Mouse (Mus musculus) spleen, adult 2 months (tissue): ENCODE data around the gene Zfp512b. TPM values are rescaled to one million over a fixed set of nuclear protein-coding genes. Genes with fewer than 3 reads are reported as not detected.

Experiments used
- DNase-seq, 2 experiments: peaks; one replicate each; pipeline versions ENCODE4 v3.0.0 to v3.0.0-alpha.2; 2012 to 2021; ENCODE audit warnings: low spot score in 2 of 2, low read depth in 1 of 2
- H3K27ac ChIP-seq: fragments of 200-500 bp; 2 replicates; pipeline ENCODE4 v1.5.1; 2012; ENCODE audit warnings: low read length, inconsistent platforms; ENCODE audit not compliant: insufficient read depth
- H3K27me3 ChIP-seq: fragments of 200-500 bp; 2 replicates; pipeline ENCODE4 v1.6.1; 2012; ENCODE audit warnings: mild to moderate bottlenecking, moderate library complexity, low read length, inconsistent platforms; ENCODE audit not compliant: control insufficient read depth, insufficient read depth
- H3K36me3 ChIP-seq: fragments of 200-500 bp; 2 replicates; pipeline ENCODE4 v1.6.1; 2012; ENCODE audit warnings: mild to moderate bottlenecking, low read length, inconsistent platforms; ENCODE audit not compliant: control insufficient read depth, insufficient read depth
- H3K4me1 ChIP-seq: fragments of 200-500 bp; 2 replicates; pipeline ENCODE4 v1.6.1; 2011; ENCODE audit warnings: inconsistent platforms; ENCODE audit not compliant: control insufficient read depth, insufficient read depth, insufficient read length
- H3K4me3 ChIP-seq: fragments of 200-500 bp; 2 replicates; pipeline ENCODE4 v1.5.1; 2011; ENCODE audit warnings: mild to moderate bottlenecking, inconsistent platforms; ENCODE audit not compliant: insufficient read depth, insufficient read length; ENCODE audit errors: extremely low read depth
- CTCF ChIP-seq: fragments of 200-500 bp; IDR thresholded peaks from 2 replicates; pipeline ENCODE4 v1.5.1; 2011; ENCODE audit warnings: mild to moderate bottlenecking, inconsistent platforms; ENCODE audit not compliant: insufficient read depth, insufficient read length, insufficient replicate concordance; ENCODE audit errors: extremely low read depth
- POLR2A ChIP-seq: fragments of 200-500 bp; IDR thresholded peaks from 2 replicates; pipeline ENCODE4 v1.6.1; 2011; ENCODE audit warnings: low read depth, low read length, inconsistent platforms
- WGBS: fragments of 180-500 bp; shearing (Covaris S2); methylation state at CpG from one replicate; pipeline ENCODE4 v1.1.7; 2018; 5-methylcytosine and 5-hydroxymethylcytosine counted together
- polyA plus RNA-seq: library from polyadenylated mRNA; depleted of rRNA; stranded (reverse); fragments of >200 nt; gene quantifications from 2 replicates; pipeline ENCODE4 v1.2.3, GENCODE M21; 2012

Zfp512b gene
- polyA plus RNA-seq, 1 experiment, result 32.3 TPM

DNA sequence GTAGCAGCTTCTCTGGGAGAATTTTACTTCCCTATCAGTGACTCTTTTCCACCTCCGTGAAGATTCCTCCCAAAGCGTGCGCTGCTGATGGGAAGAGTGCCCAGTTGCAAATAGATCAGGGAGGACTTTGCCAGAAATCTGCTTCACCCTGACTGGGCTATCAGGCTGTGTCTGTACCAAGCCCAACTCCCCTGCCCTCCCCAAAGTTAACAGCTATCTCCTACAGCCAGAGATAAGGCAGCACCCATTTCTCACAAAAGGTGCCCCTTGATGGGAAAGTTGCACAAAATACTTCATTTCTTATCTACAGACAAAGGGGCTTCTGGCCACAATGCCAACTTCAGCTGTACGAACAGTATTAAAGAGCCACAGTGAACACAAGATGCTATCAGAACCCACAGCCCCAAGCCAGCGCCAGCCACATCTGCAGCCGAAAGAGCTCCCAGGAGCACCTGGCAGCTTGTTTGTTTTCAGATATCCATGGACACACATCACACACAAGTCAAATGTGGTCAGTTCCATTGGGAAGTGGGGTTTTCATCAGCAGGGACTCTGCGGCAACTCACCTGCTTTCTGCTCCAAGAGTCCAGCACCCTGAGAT is 14.5 kb downstream of the Zfp512b start:
- Histone ChIP-seq H3K27ac (no peak overlapping the region), H3K27me3 (no peaks in the 10 kb centered on the region), H3K36me3 (peaks cover 8% of the 10 kb centered on the region), H3K4me1 (peaks cover 3% of the 10 kb centered on the region; the same call in 1 of the 2 replicates), H3K4me3 (no peak overlapping the region)
- WGBS, result 73% methylated on average over 7 of the region's 7 CpGs
- TF ChIP-seq POLR2A (no peak), CTCF (no peak)
- no peak for DNase-seq

DNA sequence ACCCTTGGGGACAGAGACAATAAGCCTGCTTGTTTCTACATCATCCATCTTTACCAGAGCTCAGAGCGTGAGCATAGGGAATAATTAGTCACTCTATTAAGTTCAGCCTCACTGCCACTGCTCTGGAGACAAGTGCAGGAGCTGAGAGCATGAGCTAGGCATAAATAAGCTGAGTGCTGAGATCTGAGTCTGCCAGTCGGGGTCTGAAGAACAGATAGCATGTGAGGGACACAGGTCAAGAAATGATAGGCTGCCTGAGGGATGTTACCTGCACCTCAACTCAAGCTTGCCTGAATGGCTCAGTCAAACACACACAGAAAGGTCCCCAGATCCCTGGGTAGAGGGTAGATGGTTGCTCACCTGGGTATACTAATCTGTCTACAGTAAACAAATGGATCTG is 15.5 kb downstream of the Zfp512b start:
- H3K27ac ChIP-seq, result no peak overlapping the region
- no peak for DNase-seq
- H3K4me1 ChIP-seq, result peaks cover 3% of the 10 kb centered on the region; the same call in 1 of the 2 replicates
- TF ChIP-seq POLR2A (no peak), CTCF (no peak)
- no peak overlapping the region for H3K4me3 ChIP-seq
- WGBS, result 87% methylated on average over 2 of the region's 2 CpGs
- H3K27me3 ChIP-seq, result no peaks in the 10 kb centered on the region
- peaks cover 16% of the 10 kb centered on the region for H3K36me3 ChIP-seq

DNA sequence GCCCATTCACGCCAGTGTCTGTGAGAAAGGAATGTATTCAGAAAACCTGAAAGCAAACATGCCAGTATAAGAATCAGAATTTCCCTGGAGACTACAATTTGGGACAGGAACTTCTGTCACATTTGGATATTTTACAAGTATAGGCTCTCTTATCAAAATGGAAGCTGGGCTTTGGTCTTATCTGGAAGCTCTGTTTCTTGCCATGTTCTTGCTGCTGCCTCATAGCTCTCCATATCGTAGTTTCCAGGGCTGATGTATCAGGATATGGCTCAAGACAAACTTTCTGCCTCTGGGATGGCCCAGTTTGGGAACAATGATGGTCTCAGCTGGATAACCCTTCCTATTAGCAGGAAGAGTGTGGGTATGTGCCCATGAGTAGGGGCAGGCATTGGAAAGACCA is 16.0 kb downstream of the Zfp512b start:
- Histone ChIP-seq H3K4me1 (peaks cover 3% of the 10 kb centered on the region; the same call in 1 of the 2 replicates), H3K36me3 (peaks cover 18% of the 10 kb centered on the region), H3K4me3 (no peak overlapping the region), H3K27me3 (no peaks in the 10 kb centered on the region), H3K27ac (no peak overlapping the region)
- no peak for DNase-seq
- 87% methylated on average over 2 of the region's 2 CpGs for WGBS
- no peak for TF ChIP-seq CTCF
- no peak for TF ChIP-seq POLR2A

DNA sequence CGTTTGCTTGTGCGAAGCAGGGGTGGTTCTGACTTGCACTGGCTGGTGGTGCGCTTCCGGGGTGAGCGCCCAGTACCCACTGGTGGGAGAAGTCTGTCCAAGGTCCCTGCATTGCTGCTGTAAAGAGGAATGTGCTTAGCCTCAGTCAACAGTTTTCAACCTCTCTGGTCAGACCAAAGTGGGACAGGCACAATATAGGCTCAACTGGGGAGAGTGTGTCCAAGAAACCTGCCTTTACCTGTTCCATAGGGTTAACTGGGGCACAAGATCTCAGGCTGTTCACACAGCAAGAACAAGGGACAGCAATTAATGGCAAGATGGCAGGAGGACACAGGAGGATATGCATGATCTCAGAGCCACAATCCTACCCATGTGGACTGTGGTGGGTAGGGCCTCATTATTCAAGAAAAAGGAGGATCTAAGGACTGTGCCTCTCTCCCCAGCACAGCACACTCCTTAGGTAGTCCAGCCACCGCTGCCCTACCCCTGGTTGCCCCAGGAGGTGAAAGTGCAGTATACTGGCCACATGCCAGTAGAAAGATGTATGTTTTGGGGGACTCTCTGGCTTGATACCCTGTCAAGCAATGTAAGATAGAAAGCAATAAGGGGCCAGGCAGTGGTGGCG is 17.6 kb downstream of the Zfp512b start:
- no peaks in the 10 kb centered on the region for H3K27me3 ChIP-seq
- H3K4me1 ChIP-seq, result peaks cover 3% of the 10 kb centered on the region; the same call in 1 of the 2 replicates
- no peak for DNase-seq
- 92% methylated on average over 7 of the region's 7 CpGs for WGBS
- no peak overlapping the region for H3K4me3 ChIP-seq
- TF ChIP-seq POLR2A (no peak), CTCF (no peak)
- no peak overlapping the region for H3K27ac ChIP-seq
- H3K36me3 ChIP-seq, result peaks cover 18% of the 10 kb centered on the region

DNA sequence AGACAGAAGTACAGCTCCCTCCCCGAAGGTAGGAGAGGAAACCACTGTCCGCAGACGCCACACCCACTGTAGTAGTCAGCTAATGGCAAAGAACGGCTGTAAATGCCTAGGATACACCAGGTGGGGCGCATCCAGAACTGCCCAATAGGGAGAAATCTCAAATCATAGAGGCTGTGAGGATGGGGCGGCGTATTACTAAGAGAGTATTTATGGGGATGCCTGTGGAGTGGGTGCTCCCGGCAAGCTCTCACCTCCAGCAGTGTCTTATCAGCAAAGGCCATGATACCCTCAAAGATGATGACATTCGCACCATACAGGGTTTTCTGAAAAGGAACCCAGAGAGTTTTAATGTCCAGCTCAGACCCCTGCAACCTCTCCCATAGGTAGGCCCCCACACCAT is 18.6 kb downstream of the Zfp512b start:
- DNase-seq, result no peak
- no peaks in the 10 kb centered on the region; the same call in 1 of the 2 replicates for H3K4me1 ChIP-seq
- H3K27ac ChIP-seq, result no peak overlapping the region
- H3K27me3 ChIP-seq, result no peaks in the 10 kb centered on the region
- TF ChIP-seq CTCF (no peak), POLR2A (no peak)
- H3K4me3 ChIP-seq, result no peak overlapping the region
- WGBS, result 83% methylated on average over 9 of the region's 9 CpGs
- peaks cover 18% of the 10 kb centered on the region for H3K36me3 ChIP-seq

DNA sequence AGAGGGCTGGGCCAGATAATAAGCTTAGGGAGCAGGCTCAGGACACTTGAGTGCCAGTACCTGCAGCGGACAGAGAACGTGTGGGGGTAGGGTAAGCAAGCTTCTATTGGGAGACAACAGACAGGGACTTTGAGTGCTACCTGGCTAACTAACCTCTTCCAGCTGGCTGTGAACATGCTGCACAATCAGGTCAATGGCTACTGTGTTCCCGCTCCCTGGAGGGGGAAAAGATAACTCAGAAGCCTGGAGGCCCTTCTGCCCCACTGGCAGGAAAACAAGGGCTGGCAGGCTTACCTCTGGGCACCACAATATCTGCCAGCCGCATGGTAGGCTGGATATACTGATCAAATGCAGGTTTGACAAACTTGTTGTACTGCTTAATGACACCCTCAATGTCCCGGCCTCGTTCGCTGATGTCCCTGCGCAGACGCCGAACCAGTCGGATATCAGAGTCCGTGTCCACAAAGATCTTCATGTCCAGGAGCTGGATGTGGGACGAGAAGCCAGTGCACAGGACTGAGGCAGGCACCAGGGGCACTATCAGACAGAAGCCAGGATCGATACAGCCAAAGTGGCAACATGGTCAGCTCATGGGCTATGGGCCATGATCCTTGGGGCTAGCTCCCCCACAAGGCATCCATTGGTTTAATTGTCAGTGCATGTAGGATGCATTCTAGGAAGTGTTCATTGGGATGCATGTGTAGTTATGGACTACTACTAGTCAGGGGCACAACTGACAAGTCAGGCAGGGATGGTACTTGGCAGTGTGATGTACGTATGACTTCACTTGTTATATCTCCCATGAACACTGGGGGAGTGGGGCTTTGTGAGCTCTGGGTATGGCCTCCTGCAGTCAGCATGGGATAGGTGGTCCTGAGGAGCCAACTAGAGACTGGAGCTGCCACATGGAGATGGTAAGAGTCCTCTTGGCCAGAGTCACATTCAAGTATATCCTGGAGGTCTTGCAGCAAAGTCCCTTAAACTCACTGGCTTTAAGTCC is 19.4 kb downstream of the Zfp512b start:
- Histone ChIP-seq H3K27ac (no peak overlapping the region), H3K27me3 (no peaks in the 10 kb centered on the region), H3K4me3 (no peak overlapping the region), H3K36me3 (peaks cover 18% of the 10 kb centered on the region), H3K4me1 (no peaks in the 10 kb centered on the region)
- no peak for TF ChIP-seq CTCF
- TF ChIP-seq POLR2A, result no peak
- DNase-seq, result no peak
- 94% methylated on average over 15 of the region's 15 CpGs for WGBS
